Mouse (Mus musculus) cortical plate, adult 2 months (tissue): ENCODE data around the gene Hist1h2bh. TPM values are rescaled to one million over a fixed set of nuclear protein-coding genes. Genes with fewer than 3 reads are reported as not detected.
A peak's percentile ranks its signal among the peaks of the same experiment; 100 is the strongest.

Experiments used
- H3K27ac ChIP-seq: fragments of 200-500 bp; 2 replicates; pipeline ENCODE4 v1.5.1; 2012; ENCODE audit warnings: low read length, control low read depth, inconsistent platforms; ENCODE audit not compliant: insufficient read depth
- H3K4me1 ChIP-seq: fragments of 200-500 bp; 2 replicates; pipeline ENCODE4 v1.6.1; 2011; ENCODE audit warnings: low read length; ENCODE audit not compliant: control insufficient read depth, insufficient read depth
- H3K4me3 ChIP-seq: fragments of 200-500 bp; 2 replicates; pipeline ENCODE4 v1.5.1; 2011; ENCODE audit warnings: mild to moderate bottlenecking, low read length, control low read depth; ENCODE audit not compliant: insufficient read depth
- CTCF ChIP-seq: fragments of 200-500 bp; IDR thresholded peaks from 2 replicates; pipeline ENCODE4 v1.5.1; 2011; ENCODE audit warnings: mild to moderate bottlenecking, control low read depth, low read length; ENCODE audit not compliant: insufficient read depth; ENCODE audit errors: extremely low read depth
- POLR2A ChIP-seq: fragments of 200-500 bp; IDR thresholded peaks from 2 replicates; pipeline ENCODE4 v1.6.1; 2011; ENCODE audit warnings: mild to moderate bottlenecking, low read length, control low read depth; ENCODE audit not compliant: insufficient read depth; ENCODE audit errors: extremely low read depth
- polyA plus RNA-seq: library from polyadenylated mRNA; depleted of rRNA; stranded (reverse); fragments of >200 nt; gene quantifications from 2 replicates; pipeline ENCODE4 v1.2.3, GENCODE M21; 2012

Hist1h2bh gene
- polyA plus RNA-seq, 1 experiment: 0.29 TPM

GRCm38 (mm10) chr13:23525901-23526300, 17.3 kb downstream of the Hist1h2bh start:
- Histone ChIP-seq H3K4me3 (peak overlapping the region; percentile 2; the same call in 1 of the 2 replicates), H3K27ac (no peak overlapping the region), H3K4me1 (no peaks in the 10 kb centered on the region)
- TF ChIP-seq CTCF: no peak
- no peak for TF ChIP-seq POLR2A

- Histone ChIP-seq H3K4me1 (no peaks in the 10 kb centered on the region), H3K27ac (no peak overlapping the region), H3K4me3 (no peak overlapping the region)
- no peak for TF ChIP-seq POLR2A
- TF ChIP-seq CTCF: peak; percentile 93
Measured at GRCm38 (mm10) chr13:23524654-23525053, 18.5 kb downstream of the Hist1h2bh start.

GRCm38 (mm10) chr13:23523976-23524375, 19.2 kb downstream of the Hist1h2bh start:
- Histone ChIP-seq H3K27ac (no peak overlapping the region), H3K4me1 (no peaks in the 10 kb centered on the region), H3K4me3 (no peak overlapping the region)
- TF ChIP-seq POLR2A (no peak), CTCF (no peak)

GRCm38 (mm10) chr13:23521703-23522102, 21.5 kb downstream of the Hist1h2bh start:
- TF ChIP-seq CTCF (no peak), POLR2A (no peak)
- H3K27ac ChIP-seq: no peak overlapping the region
- no peaks in the 10 kb centered on the region for H3K4me1 ChIP-seq
- H3K4me3 ChIP-seq: no peak overlapping the region

- peak overlapping the region; percentile 14; the same call in 1 of the 2 replicates for H3K4me3 ChIP-seq
- no peak for TF ChIP-seq CTCF
- H3K27ac ChIP-seq: no peak overlapping the region
- no peaks in the 10 kb centered on the region for H3K4me1 ChIP-seq
Measured at GRCm38 (mm10) chr13:23519416-23519815, 23.8 kb downstream of the Hist1h2bh start.

- H3K4me1 ChIP-seq: no peaks in the 10 kb centered on the region
- H3K4me3 ChIP-seq: peak overlapping the region; percentile 20; the same call in 1 of the 2 replicates
- TF ChIP-seq CTCF: no peak
- no peak overlapping the region for H3K27ac ChIP-seq
Measured at GRCm38 (mm10) chr13:23518885-23519284, 24.3 kb downstream of the Hist1h2bh start.

- TF ChIP-seq POLR2A: no peak
- no peak for TF ChIP-seq CTCF
- H3K27ac ChIP-seq: no peak overlapping the region
- no peaks in the 10 kb centered on the region for H3K4me1 ChIP-seq
- H3K4me3 ChIP-seq: peak overlapping the region; percentile 62; the same call in 1 of the 2 replicates
Measured at GRCm38 (mm10) chr13:23518295-23518603, 24.9 kb downstream of the Hist1h2bh start.

GRCm38 (mm10) chr13:23517603-23518294, 25.4 kb downstream of the Hist1h2bh start:
- H3K27ac ChIP-seq: no peak overlapping the region
- no peak for TF ChIP-seq POLR2A
- no peak for TF ChIP-seq CTCF

GRCm38 (mm10) chr13:23516822-23517602, 26.2 kb downstream of the Hist1h2bh start:
- Histone ChIP-seq H3K4me3 (peak overlapping the region; percentile 62), H3K27ac (no peak overlapping the region), H3K4me1 (no peaks in the 10 kb centered on the region)
- no peak for TF ChIP-seq CTCF
- no peak for TF ChIP-seq POLR2A

More at GRCm38 (mm10) chr13:23517603-23518294, 25.4 kb downstream of the Hist1h2bh start:
- H3K4me1 ChIP-seq: no peaks in the 10 kb centered on the region
- peak overlapping the region; percentile 62 for H3K4me3 ChIP-seq
